Mouse (Mus musculus) forebrain, embryonic 13.5 days (tissue): Measurements from ENCODE around the gene Cyp26c1. TPM values are rescaled to one million over a fixed set of nuclear protein-coding genes. Genes with fewer than 3 reads are reported as not detected.

Experiments used
- ATAC-seq: fragments of 200-750 bp; cut with Nextera tagmentation; 2 replicates; pipeline ENCODE4 v1.8.0; 2017
- H3K27ac ChIP-seq: fragments of 300-500 bp; sonication (generic); 2 replicates; pipeline ENCODE4 v1.5.1; 2015; ENCODE audit warnings: inconsistent platforms, mild to moderate bottlenecking, moderate library complexity
- H3K27me3 ChIP-seq: fragments of 300-500 bp; sonication (generic); 2 replicates; pipeline ENCODE4 v1.6.1; 2015; ENCODE audit warnings: mild to moderate bottlenecking, inconsistent platforms
- H3K36me3 ChIP-seq: fragments of 300-500 bp; sonication (generic); 2 replicates; pipeline ENCODE4 v1.6.1; 2015; ENCODE audit warnings: mild to moderate bottlenecking, inconsistent platforms; ENCODE audit not compliant: poor library complexity, severe bottlenecking
- H3K4me1 ChIP-seq: fragments of 300-500 bp; sonication (generic); 2 replicates; pipeline ENCODE4 v1.6.1; 2015; ENCODE audit warnings: inconsistent platforms
- H3K4me2 ChIP-seq: fragments of 300-500 bp; sonication (generic); 2 replicates; pipeline ENCODE4 v1.6.1; 2015; ENCODE audit warnings: inconsistent platforms, mild to moderate bottlenecking, moderate library complexity
- H3K4me3 ChIP-seq: fragments of 300-500 bp; sonication (generic); 2 replicates; pipeline ENCODE4 v1.5.1; 2015; ENCODE audit warnings: mild to moderate bottlenecking, inconsistent platforms
- H3K9ac ChIP-seq: fragments of 300-500 bp; sonication (generic); 2 replicates; pipeline ENCODE4 v1.6.1; 2015; ENCODE audit warnings: mild to moderate bottlenecking, inconsistent platforms
- H3K9me3 ChIP-seq: fragments of 300-500 bp; sonication (generic); replicated peaks from 2 replicates; pipeline ENCODE4 v1.6.1; 2016; ENCODE audit warnings: inconsistent platforms
- WGBS: fragments of 180-500 bp; shearing (Covaris S2); methylation state at CpG from one replicate; pipeline ENCODE4 v1.1.7; 2015; 5-methylcytosine and 5-hydroxymethylcytosine counted together
- polyA plus RNA-seq: library from polyadenylated mRNA; unstranded; fragments of >200 nt; fragmentation: Nextera tagmentation; extraction: Ambion mirVana; gene quantifications from 2 replicates; pipeline ENCODE4 v1.2.1, GENCODE M21; 2015

Cyp26c1 gene
- not detected in 2 replicates for polyA plus RNA-seq

DNA sequence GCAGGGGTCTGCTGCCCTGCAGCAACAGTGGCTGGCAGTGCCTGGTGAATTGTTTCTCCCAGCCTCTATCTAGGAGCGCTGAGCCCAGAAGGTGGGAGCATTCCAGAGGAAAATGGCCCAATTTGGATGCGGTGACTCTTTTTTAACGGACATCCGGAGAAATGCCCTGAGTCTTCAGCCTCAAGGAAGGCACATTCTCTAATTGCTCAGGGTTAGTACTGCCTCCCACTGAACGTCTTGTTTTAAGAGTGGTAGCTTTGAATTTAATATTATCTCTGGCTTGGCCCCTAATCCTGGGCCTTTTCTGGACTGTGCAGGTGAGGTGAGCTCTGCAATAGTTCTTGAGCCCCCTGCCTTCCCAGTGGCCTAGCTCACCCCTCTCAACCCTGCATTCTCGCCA is at the start of gene Cyp26c1:
TSS of gene Cyp26c1 (plus strand) at position 301 of the 400 bp plus-strand sequence.
- WGBS, result 3% methylated on average over 6 of the region's 6 CpGs
- Histone ChIP-seq H3K4me2 (no peak within 1 kb of the TSS), H3K9ac (no peak within 1 kb of the TSS), H3K4me3 (no peak within 1 kb of the TSS), H3K27me3 (peaks cover 86% of the 10 kb centered on the region), H3K4me1 (0 out of 2 replicates have a peak, but pooled peaks cover 11% of the 10 kb centered on the region), H3K27ac (no peak within 1 kb of the TSS), H3K36me3 (no peaks in the 10 kb centered on the region), H3K9me3 (no peaks in the 10 kb centered on the region)
- ATAC-seq, result no peak

DNA sequence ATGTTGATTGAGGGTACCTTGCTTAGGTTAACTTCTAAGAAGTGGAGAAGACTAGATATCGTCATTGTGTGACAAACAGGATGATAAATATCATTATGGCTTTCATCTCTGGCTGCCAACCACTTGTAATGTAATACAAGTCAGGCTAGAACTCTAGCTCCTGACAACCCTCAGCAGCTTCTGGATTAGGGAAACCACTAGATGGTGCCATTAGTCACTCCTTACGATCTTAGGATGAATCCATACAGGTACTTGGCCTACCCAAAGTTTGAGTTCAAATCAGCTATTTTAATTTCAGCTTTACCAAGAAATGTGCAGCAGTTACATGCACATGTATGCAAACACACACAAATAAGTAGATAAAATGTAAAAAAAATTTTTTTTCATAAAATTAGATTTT is 37.4 kb upstream of the Cyp26c1 start:
- Histone ChIP-seq H3K27ac (no peak overlapping the region), H3K36me3 (no peaks in the 10 kb centered on the region), H3K4me1 (no peaks in the 10 kb centered on the region), H3K4me2 (no peak overlapping the region), H3K27me3 (no peaks in the 10 kb centered on the region), H3K9ac (no peak overlapping the region), H3K9me3 (no peaks in the 10 kb centered on the region), H3K4me3 (no peak overlapping the region)
- WGBS, result 40% methylated on average over 2 of the region's 2 CpGs
- no peak for ATAC-seq

DNA sequence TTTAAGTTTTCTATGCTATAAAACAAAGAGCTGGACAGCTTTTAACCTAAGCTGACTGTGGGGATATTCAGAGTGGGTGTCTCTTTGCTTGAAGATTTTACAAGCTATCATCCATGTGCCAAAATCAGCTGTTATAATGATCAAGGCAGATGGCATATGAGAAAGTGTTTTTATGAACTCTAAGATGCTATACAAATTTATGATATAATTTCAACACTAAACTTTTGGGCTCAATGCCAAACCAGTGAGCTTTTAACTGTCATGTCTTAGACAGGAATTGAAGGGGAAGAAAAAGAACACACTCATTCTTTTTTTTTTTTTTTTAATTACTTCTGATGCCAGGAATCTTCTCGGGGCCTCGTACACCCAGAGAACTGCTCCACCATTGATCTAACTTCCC is 34.9 kb upstream of the Cyp26c1 start:
- H3K9me3 ChIP-seq, result no peaks in the 10 kb centered on the region
- H3K27ac ChIP-seq, result no peak overlapping the region
- H3K4me1 ChIP-seq, result no peaks in the 10 kb centered on the region
- H3K4me2 ChIP-seq, result no peak overlapping the region
- H3K27me3 ChIP-seq, result no peaks in the 10 kb centered on the region
- no peaks in the 10 kb centered on the region for H3K36me3 ChIP-seq
- ATAC-seq, result no peak
- no peak overlapping the region for H3K9ac ChIP-seq
- 57% methylated on average over 2 of the region's 2 CpGs for WGBS
- no peak overlapping the region for H3K4me3 ChIP-seq

DNA sequence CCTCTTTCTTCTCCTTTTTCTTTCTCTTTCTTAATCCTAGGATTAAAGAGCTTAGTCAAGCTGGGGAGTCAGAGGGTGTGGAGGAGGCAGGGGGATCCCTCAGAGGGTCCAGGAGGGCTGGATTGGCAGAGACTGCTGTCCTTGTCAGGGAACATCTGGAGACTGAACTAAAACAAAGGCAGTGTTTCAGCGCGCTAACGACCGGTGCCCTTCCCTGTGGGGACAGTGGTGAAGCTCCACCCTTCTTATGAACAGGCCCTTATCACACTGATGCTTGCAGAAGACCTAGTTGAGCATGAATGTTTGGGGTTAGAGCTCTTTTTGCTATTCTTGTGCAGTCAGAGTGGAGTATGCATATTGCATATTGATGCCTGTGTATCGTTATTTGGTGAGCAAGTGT is 31.4 kb upstream of the Cyp26c1 start:
- ATAC-seq, result no peak
- H3K4me2 ChIP-seq, result no peak overlapping the region
- H3K36me3 ChIP-seq, result no peaks in the 10 kb centered on the region
- H3K27me3 ChIP-seq, result no peaks in the 10 kb centered on the region
- no peak overlapping the region for H3K9ac ChIP-seq
- H3K27ac ChIP-seq, result no peak overlapping the region
- H3K9me3 ChIP-seq, result no peaks in the 10 kb centered on the region
- peaks cover 7% of the 10 kb centered on the region; the same call in 1 of the 2 replicates for H3K4me1 ChIP-seq
- 14% methylated on average over 5 of the region's 5 CpGs for WGBS
- H3K4me3 ChIP-seq, result no peak overlapping the region

DNA sequence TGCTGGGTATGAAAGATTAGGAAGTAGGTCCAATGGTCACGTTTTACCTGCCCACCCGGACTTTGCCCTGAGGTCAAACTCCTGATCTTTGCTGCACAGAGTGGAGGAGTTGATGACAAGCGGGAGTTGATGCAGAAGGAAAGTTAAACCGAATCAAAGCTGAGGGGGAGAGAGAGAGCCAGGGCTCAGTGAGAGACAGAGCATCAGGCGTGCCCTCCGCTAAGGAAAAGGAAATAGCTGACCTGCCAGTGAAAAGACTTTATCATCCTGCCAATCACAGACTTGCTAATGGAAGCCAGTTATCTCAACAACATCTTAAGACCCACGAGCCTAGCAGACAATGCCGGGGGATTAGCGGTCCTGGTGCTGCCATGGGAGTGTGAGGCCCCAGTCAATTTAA is 28.9 kb upstream of the Cyp26c1 start:
- H3K27ac ChIP-seq, result no peak overlapping the region
- H3K4me2 ChIP-seq, result no peak overlapping the region
- no peak overlapping the region for H3K9ac ChIP-seq
- H3K4me1 ChIP-seq, result peaks cover 7% of the 10 kb centered on the region; the same call in 1 of the 2 replicates
- H3K4me3 ChIP-seq, result no peak overlapping the region
- ATAC-seq, result no peak
- no peaks in the 10 kb centered on the region for H3K9me3 ChIP-seq
- H3K27me3 ChIP-seq, result no peaks in the 10 kb centered on the region
- no peaks in the 10 kb centered on the region for H3K36me3 ChIP-seq
- 4% methylated on average over 9 of the region's 9 CpGs for WGBS

DNA sequence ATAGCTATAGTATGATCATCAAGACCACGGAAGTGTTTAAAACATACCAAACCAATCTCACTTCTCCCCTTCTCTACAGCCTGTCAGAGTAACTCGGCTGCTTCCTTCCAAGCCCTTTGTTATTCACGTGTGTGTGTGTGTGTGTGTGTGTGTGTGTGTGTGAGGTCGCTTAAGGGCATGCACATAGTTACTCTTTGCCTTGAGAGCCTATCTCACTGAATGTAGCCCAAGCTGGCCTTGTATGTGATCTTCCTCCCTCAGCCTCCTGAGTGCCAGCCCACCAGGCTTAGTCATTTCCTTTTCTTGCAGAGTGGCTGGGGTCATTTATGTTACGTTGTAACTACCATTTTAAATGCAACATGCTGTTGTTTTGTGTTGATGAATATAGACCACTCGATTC is 20.1 kb upstream of the Cyp26c1 start:
- Histone ChIP-seq H3K27me3 (no peaks in the 10 kb centered on the region), H3K9ac (no peak overlapping the region), H3K36me3 (no peaks in the 10 kb centered on the region), H3K9me3 (no peaks in the 10 kb centered on the region), H3K27ac (no peak overlapping the region), H3K4me1 (no peaks in the 10 kb centered on the region), H3K4me3 (no peak overlapping the region), H3K4me2 (no peak overlapping the region)
- no peak for ATAC-seq
- WGBS, result 67% methylated on average over 6 of the region's 6 CpGs

DNA sequence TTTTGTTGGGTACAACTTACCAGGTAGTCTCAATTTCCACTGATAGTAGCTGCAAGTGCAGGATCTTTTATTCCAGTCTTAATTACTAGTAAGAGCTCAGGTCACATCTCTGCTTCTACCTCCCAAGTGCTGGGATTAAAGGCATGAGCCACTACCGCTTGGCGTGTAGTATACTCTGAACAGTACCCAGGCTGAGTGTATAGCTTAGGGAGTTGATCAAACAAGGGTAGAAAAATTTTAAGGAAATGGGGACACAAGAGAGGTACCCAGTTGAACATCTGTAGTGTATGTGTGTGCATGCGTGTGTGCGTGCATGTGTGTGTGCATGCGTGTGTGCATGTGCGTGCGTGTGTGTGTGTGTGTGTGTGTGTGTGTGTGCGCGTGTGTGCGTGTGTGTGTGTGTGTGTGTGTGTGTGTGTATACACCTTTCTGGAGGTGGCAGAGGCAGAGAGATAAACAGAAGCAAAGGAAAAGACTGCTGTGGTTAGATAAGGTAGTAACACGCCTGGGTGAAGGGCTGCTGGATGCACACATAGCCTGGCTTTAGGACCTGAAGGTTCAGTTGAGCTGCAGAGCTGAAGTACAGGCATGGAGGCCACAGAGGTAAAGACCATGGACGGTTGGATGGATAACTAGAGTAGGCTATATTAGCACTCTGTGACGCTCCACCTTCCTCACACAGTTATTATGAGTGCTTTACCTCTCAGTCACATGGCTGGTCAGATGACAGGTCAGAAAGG is 17.4 kb upstream of the Cyp26c1 start:
- H3K27ac ChIP-seq, result no peak overlapping the region
- 82% methylated on average over 13 of the region's 13 CpGs for WGBS
- no peaks in the 10 kb centered on the region for H3K36me3 ChIP-seq
- H3K4me2 ChIP-seq, result no peak overlapping the region
- no peak for ATAC-seq
- H3K9me3 ChIP-seq, result no peaks in the 10 kb centered on the region
- no peaks in the 10 kb centered on the region for H3K27me3 ChIP-seq
- 0 out of 2 replicates have a peak, but pooled peaks cover 5% of the 10 kb centered on the region for H3K4me1 ChIP-seq
- no peak overlapping the region for H3K4me3 ChIP-seq
- H3K9ac ChIP-seq, result no peak overlapping the region

DNA sequence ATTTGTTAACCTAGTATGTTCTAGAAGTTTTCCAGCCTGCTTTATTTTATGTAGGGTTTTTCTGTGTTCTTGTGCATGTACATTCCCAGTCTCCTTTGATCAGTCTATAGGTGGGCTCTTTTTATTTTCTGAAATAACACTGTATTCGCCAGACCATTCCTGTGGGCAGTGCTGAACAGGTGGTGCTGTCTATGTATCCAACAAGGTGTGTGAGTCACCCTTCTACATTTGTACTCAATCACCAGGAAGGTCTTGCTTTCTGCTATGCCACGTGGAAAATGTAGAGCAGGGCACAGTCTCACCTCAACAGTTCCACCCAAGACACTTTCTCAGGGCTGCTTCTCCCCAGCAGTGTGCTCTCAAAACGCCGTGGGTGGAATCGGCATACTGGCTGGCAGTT is 16.7 kb upstream of the Cyp26c1 start:
- Histone ChIP-seq H3K4me2 (no peak overlapping the region), H3K9me3 (no peaks in the 10 kb centered on the region), H3K4me3 (no peak overlapping the region), H3K27ac (no peak overlapping the region), H3K4me1 (0 out of 2 replicates have a peak, but pooled peaks cover 5% of the 10 kb centered on the region), H3K27me3 (no peaks in the 10 kb centered on the region), H3K9ac (no peak overlapping the region), H3K36me3 (no peaks in the 10 kb centered on the region)
- WGBS, result 91% methylated on average over 5 of the region's 5 CpGs
- ATAC-seq, result no peak

DNA sequence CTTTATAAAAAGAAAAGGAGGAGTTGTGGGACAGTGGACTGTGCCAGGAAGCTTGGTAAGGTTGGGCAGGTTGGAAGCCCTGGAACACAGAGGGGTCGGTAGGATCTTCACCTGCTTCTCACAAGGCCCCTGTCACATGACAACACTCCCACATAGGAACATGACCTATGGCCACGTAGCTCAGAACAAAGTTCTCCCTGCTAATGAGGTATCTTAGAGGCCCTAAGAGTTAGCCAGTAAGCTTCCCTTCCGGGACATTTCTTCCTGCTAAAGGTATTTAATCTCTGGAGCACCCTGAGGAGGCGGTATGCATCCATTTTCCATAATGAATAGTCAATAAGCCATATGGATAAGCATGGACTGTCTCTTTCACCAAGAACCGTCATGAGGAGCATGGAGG is 15.9 kb upstream of the Cyp26c1 start:
- ATAC-seq, result no peak
- no peak overlapping the region for H3K27ac ChIP-seq
- H3K4me3 ChIP-seq, result no peak overlapping the region
- H3K4me2 ChIP-seq, result no peak overlapping the region
- 0 out of 2 replicates have a peak, but pooled peaks cover 5% of the 10 kb centered on the region for H3K4me1 ChIP-seq
- H3K9ac ChIP-seq, result no peak overlapping the region
- WGBS, result 72% methylated on average over 5 of the region's 5 CpGs
- H3K36me3 ChIP-seq, result no peaks in the 10 kb centered on the region
- no peaks in the 10 kb centered on the region for H3K27me3 ChIP-seq
- no peaks in the 10 kb centered on the region for H3K9me3 ChIP-seq

DNA sequence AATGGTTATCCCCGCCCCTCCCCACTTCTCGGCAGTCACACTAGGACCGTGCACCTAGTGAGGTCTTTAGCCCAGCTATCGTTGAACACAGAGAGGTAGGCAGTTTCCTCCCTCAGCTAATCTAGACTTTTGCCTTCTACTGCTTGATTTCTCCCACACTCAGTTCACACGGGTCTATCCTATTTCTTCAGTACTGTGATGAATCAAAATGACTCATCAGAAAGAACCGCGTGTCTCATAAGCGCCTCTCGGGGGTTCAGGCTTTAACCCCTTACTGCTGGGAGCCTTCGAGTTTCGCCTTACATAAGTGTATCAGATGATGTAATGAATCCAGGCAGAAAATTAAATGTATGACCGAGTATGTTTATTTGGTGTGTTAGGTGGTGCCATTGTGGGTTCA is 12.0 kb upstream of the Cyp26c1 start:
- no peak overlapping the region for H3K4me2 ChIP-seq
- H3K4me3 ChIP-seq, result no peak overlapping the region
- H3K9me3 ChIP-seq, result no peaks in the 10 kb centered on the region
- H3K4me1 ChIP-seq, result 0 out of 2 replicates have a peak, but pooled peaks cover 5% of the 10 kb centered on the region
- no peak overlapping the region for H3K9ac ChIP-seq
- no peak for ATAC-seq
- no peaks in the 10 kb centered on the region for H3K27me3 ChIP-seq
- H3K27ac ChIP-seq, result no peak overlapping the region
- no peaks in the 10 kb centered on the region for H3K36me3 ChIP-seq
- WGBS, result 65% methylated on average over 12 of the region's 12 CpGs

DNA sequence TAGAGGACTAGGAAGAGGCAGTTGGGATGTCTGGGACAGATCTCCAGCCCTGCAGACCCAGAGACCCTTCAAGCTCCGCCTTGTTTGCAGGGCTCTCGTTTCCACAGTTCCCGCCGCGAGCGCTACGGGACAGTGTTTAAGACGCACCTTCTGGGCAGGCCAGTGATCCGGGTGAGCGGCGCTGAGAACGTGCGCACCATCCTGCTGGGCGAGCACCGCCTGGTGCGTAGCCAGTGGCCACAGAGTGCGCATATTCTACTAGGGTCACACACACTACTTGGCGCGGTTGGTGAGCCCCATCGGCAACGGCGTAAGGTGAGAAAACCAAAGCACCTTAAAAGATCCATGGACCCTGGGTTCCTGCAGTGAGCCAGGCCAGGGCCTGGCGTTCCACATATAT is 966 bp downstream of the Cyp26c1 start:
- 3% methylated on average over 23 of the region's 23 CpGs for WGBS
- no peaks in the 10 kb centered on the region for H3K36me3 ChIP-seq
- H3K4me1 ChIP-seq, result peaks cover 16% of the 10 kb centered on the region
- no peak overlapping the region for H3K27ac ChIP-seq
- ATAC-seq, result no peak
- H3K27me3 ChIP-seq, result peaks cover 93% of the 10 kb centered on the region
- no peak overlapping the region for H3K4me3 ChIP-seq
- H3K4me2 ChIP-seq, result no peak overlapping the region
- no peak overlapping the region for H3K9ac ChIP-seq
- H3K9me3 ChIP-seq, result no peaks in the 10 kb centered on the region

DNA sequence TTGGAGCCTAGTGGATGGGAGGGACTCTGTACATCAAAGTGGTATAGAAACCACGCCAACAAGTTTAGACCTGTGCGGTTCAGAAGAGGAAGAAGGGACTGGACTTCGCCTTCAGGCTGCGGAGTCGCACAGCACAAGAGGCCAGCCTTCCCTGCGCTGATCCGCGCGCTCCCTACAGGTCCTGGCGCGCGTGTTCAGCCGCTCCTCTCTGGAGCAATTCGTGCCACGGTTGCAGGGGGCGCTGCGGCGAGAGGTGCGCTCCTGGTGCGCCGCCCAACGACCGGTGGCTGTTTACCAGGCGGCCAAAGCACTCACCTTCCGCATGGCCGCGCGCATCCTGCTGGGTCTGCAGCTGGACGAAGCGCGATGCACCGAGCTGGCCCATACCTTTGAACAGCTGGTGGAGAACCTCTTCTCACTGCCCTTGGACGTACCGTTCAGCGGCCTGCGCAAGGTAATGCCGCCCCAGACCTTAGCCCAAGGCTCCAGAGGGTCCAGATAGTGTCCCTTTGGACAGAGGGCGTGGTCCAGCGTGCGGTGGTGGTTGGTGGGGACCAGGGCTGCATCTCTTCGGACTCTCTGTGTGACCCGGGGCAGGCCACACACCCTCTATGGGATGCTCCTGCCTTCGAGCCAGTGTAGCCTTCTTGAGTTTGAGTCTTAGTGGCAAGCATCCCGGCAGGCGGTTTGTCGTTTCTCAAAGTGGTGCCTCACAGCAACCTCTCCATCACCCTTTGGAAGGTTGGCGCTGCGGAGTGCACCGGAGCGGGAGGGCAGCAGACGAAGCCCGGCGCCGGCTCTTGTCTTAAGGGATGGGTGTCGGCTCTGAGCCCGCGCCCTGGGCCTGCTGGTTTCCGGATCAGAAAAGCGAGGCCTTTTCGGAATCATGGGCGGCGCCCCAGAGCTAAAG is 1.8 kb downstream of the Cyp26c1 start:
- H3K36me3 ChIP-seq, result no peaks in the 10 kb centered on the region
- no peak overlapping the region for H3K4me3 ChIP-seq
- H3K9ac ChIP-seq, result no peak overlapping the region
- H3K27ac ChIP-seq, result no peak overlapping the region
- 2% methylated on average over 62 of the region's 62 CpGs for WGBS
- peaks cover 97% of the 10 kb centered on the region for H3K27me3 ChIP-seq
- H3K4me1 ChIP-seq, result peaks cover 16% of the 10 kb centered on the region
- no peak for ATAC-seq
- no peaks in the 10 kb centered on the region for H3K9me3 ChIP-seq
- H3K4me2 ChIP-seq, result no peak overlapping the region
